Mouse (Mus musculus): ENCODE measurements around the gene Rilpl1. TPM values are rescaled to one million over a fixed set of nuclear protein-coding genes. Genes with fewer than 3 reads are reported as not detected.
A peak's percentile ranks its signal among the peaks of the same experiment; 100 is the strongest.

The Rilpl1 gene
- polyA plus RNA-seq, 1 experiment: 3.6 TPM

DNA sequence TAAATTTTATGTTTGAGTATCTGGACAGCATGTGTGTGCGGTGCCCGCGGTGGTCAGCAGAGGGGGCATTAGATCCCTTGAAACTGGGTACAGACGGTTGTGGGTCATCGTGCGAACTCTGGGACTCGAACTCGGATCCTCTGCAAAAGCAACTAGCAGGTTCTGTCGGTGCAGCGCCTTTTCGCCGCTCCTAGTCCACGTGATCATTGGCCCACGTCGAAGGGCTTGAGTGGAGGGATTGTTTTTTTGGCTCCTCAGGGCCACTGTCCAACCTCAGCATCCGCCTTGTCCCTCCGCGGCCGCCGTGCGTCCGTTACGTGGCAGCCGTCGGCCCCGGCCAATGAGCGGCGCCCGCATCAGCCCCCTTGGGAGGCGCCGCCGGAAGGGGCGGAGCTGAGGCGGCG, 9.2 kb upstream of the Rilpl1 start, which contains the start of gene Tmed2:
Tmed2 (plus strand) TSS at position 313 of the 404 bp plus-strand sequence.
- TF ChIP-seq CTCF (IDR thresholded peaks at IDR 0.05; ENCODE audit: extremely low read depth, insufficient read depth, insufficient read length, insufficient replicate concordance): 0 out of 2 replicates have a peak, but pooled peaks have one; percentile 11
- TF ChIP-seq POLR2A (IDR thresholded peaks at IDR 0.05; ENCODE audit: low read depth, low read length): no peak
- peak within 1 kb of the TSS; percentile 86 for H3K4me3 ChIP-seq (ENCODE audit: extremely low read depth, insufficient read depth, insufficient read length)
- no peaks in the 10 kb centered on the region for H3K27me3 ChIP-seq (ENCODE audit: control insufficient read depth, insufficient read depth, low read length)
- under 1% methylated on average over 35 of the region's 35 CpGs for WGBS
- peak within 1 kb of the TSS; percentile 84 for H3K27ac ChIP-seq (ENCODE audit: insufficient read depth, low read length)
- H3K36me3 ChIP-seq (ENCODE audit: control insufficient read depth, insufficient read depth, low read length): peaks cover 18% of the 10 kb centered on the region
- peak; percentile 90 to 92 for DNase-seq (ENCODE audit: low read depth in 1 of 2, low spot score in 2 of 2)
- peaks cover 6% of the 10 kb centered on the region; the same call in 1 of the 2 replicates for H3K4me1 ChIP-seq (ENCODE audit: control insufficient read depth, insufficient read depth, insufficient read length)

DNA sequence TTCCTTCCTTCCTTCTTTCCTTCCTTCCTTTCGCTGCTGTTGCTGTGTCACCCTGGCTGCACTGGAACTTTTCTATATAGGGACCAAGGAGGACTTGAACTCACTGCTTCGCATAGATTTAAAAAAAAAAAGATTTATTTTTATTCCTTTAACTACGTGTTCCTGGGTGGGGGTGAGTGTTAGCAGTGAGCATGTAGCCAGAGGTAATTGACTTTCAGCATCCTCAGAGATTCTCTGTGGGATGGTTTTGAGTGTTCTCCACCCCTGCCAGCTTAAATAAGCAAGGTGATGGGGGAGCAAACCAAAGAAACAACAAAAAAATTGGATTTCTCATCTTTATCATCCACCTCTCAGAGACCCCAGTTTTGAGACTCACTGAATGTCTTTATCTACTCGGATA, 8.7 kb upstream of the Rilpl1 start:
- DNase-seq (ENCODE audit: low read depth in 1 of 2, low spot score in 2 of 2): no peak
- WGBS: 72% methylated on average over 4 of the region's 4 CpGs
- Histone ChIP-seq H3K36me3 (ENCODE audit: control insufficient read depth, insufficient read depth, low read length) (peaks cover 15% of the 10 kb centered on the region), H3K27ac (ENCODE audit: insufficient read depth, low read length) (peak overlapping the region; percentile 84; the same call in 1 of the 2 replicates), H3K27me3 (ENCODE audit: control insufficient read depth, insufficient read depth, low read length) (no peaks in the 10 kb centered on the region), H3K4me3 (ENCODE audit: extremely low read depth, insufficient read depth, insufficient read length) (no peak overlapping the region), H3K4me1 (ENCODE audit: control insufficient read depth, insufficient read depth, insufficient read length) (peaks cover 6% of the 10 kb centered on the region; the same call in 1 of the 2 replicates)
- TF ChIP-seq CTCF (IDR thresholded peaks at IDR 0.05; ENCODE audit: extremely low read depth, insufficient read depth, insufficient read length, insufficient replicate concordance) (no peak), POLR2A (IDR thresholded peaks at IDR 0.05; ENCODE audit: low read depth, low read length) (no peak)

DNA sequence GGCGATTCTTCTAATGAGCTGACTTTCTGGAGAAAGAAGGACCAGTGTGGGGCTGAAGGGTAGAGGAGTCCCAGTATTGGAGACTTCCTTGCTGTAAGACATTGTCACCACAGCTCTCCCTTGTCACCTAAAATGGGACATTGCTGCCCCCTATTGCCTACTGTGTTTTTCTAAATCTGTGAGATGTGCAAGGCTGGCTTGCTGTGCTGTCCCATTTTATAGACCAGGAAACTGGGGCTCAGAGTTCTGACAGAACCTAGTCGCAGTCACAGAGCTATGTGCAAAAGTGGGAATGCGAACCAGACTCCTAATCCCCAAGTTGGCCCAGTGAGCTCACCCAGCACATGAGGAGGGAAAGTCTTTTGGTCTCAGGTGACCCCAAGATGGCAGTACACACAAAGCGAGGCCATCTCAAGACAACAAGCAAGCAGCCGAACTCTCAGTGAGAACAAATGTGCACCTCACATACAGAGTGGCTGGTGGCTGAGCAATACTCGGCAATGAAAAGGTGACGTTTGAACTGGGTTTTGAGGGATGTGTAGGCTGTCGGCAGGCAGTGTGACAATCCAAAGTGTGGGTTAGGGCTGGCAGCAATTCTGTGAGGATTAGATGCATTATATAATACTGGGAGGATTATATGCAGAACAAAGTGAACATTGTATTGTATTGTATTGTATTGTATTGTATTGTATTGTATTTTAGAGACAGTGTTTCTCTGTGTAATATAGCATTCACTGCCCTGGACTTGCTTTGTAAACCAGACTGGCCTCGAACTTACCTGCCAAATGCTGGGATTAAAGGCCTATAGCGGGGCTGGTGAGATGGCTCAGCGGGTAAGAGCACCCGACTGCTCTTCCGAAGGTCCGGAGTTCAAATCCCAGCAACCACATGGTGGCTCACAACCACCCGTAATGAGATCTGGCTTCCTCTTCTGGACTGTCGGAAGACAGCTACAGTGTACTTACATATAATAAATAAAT, 7.9 kb upstream of the Rilpl1 start:
- Histone ChIP-seq H3K36me3 (ENCODE audit: control insufficient read depth, insufficient read depth, low read length) (peaks cover 7% of the 10 kb centered on the region), H3K4me1 (ENCODE audit: control insufficient read depth, insufficient read depth, insufficient read length) (peaks cover 6% of the 10 kb centered on the region; the same call in 1 of the 2 replicates), H3K27ac (ENCODE audit: insufficient read depth, low read length) (no peak overlapping the region), H3K27me3 (ENCODE audit: control insufficient read depth, insufficient read depth, low read length) (no peaks in the 10 kb centered on the region), H3K4me3 (ENCODE audit: extremely low read depth, insufficient read depth, insufficient read length) (no peak overlapping the region)
- 78% methylated on average over 16 of the region's 16 CpGs for WGBS
- DNase-seq (ENCODE audit: low read depth in 1 of 2, low spot score in 2 of 2): peak; percentile 68 to 73
- peak; percentile 33; the same call in 1 of the 2 replicates for TF ChIP-seq CTCF (IDR thresholded peaks at IDR 0.05; ENCODE audit: extremely low read depth, insufficient read depth, insufficient read length, insufficient replicate concordance)
- no peak for TF ChIP-seq POLR2A (IDR thresholded peaks at IDR 0.05; ENCODE audit: low read depth, low read length)

DNA sequence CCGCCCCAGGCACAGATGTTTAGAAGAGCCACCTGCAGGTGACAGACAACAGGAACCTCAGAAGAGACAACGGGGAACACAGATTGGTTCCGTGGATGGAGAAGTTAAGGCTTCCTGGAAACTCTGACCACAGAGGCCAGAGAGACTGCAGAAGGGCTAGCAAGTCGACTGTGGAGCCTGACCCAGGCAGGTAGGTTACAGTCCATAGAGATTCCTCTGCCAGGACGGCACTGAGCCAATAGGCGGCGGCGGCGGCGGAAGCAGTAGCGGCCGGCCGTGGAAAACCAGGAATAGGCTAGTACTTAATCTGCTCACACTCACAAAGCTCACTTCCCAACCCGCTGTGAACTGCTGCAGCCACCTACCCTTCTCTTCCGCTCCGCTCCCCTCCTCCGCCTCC, 5.6 kb upstream of the Rilpl1 start:
- Histone ChIP-seq H3K4me1 (ENCODE audit: control insufficient read depth, insufficient read depth, insufficient read length) (peaks cover 4% of the 10 kb centered on the region; the same call in 1 of the 2 replicates), H3K4me3 (ENCODE audit: extremely low read depth, insufficient read depth, insufficient read length) (no peak overlapping the region), H3K27ac (ENCODE audit: insufficient read depth, low read length) (no peak overlapping the region), H3K27me3 (ENCODE audit: control insufficient read depth, insufficient read depth, low read length) (no peaks in the 10 kb centered on the region), H3K36me3 (ENCODE audit: control insufficient read depth, insufficient read depth, low read length) (no peaks in the 10 kb centered on the region)
- WGBS: 15% methylated on average over 17 of the region's 17 CpGs
- peak in 1 of 2 experiments; percentile 29 for DNase-seq (ENCODE audit: low read depth in 1 of 2, low spot score in 2 of 2)
- TF ChIP-seq CTCF (IDR thresholded peaks at IDR 0.05; ENCODE audit: extremely low read depth, insufficient read depth, insufficient read length, insufficient replicate concordance) (no peak), POLR2A (IDR thresholded peaks at IDR 0.05; ENCODE audit: low read depth, low read length) (no peak)

DNA sequence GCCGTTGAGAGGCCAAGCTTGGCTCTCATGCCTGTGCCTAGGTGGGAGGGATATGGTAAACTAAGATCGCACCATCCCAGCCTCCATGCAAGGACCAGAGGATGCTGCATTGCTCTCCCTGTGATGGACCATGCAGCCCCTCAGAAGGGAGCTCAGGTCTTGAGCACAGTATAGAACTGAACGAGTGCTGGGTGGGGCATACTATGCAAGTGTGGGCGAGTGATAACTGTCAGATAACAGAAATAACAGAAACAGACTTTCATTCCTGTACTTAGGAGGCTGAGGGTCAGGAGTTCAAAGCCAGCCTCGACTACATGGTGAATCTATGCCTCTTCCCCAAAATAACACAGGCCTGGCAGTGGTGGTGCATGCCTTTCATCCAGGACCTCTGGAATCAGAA, 3.8 kb upstream of the Rilpl1 start:
- Histone ChIP-seq H3K4me1 (ENCODE audit: control insufficient read depth, insufficient read depth, insufficient read length) (peaks cover 10% of the 10 kb centered on the region), H3K4me3 (ENCODE audit: extremely low read depth, insufficient read depth, insufficient read length) (no peak overlapping the region), H3K27me3 (ENCODE audit: control insufficient read depth, insufficient read depth, low read length) (peaks cover 6% of the 10 kb centered on the region), H3K27ac (ENCODE audit: insufficient read depth, low read length) (no peak overlapping the region), H3K36me3 (ENCODE audit: control insufficient read depth, insufficient read depth, low read length) (no peaks in the 10 kb centered on the region)
- 80% methylated on average over 5 of the region's 5 CpGs for WGBS
- TF ChIP-seq CTCF (IDR thresholded peaks at IDR 0.05; ENCODE audit: extremely low read depth, insufficient read depth, insufficient read length, insufficient replicate concordance) (no peak), POLR2A (IDR thresholded peaks at IDR 0.05; ENCODE audit: low read depth, low read length) (no peak)
- DNase-seq (ENCODE audit: low read depth in 1 of 2, low spot score in 2 of 2): no peak

DNA sequence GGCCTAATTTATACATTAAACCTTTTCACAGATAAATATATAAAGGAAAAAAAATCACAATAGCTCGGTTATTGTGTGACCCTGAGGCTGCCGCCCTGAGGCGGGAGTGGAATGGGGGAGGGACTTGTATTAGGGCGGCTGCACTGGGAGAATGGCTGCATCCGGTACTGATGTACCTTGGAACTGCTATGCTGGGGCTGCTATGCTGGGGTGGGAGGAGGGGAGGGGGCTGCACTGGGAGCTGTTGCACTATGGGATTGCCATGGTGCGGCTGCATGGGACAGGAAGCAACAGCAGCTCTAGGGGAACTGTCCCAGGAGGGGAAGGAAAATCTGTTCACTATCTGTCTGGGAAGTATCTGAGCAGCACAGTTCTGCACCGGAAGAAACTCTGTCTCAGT, 1.3 kb upstream of the Rilpl1 start:
- TF ChIP-seq CTCF (IDR thresholded peaks at IDR 0.05; ENCODE audit: extremely low read depth, insufficient read depth, insufficient read length, insufficient replicate concordance) (no peak), POLR2A (IDR thresholded peaks at IDR 0.05; ENCODE audit: low read depth, low read length) (no peak)
- Histone ChIP-seq H3K27ac (ENCODE audit: insufficient read depth, low read length) (no peak overlapping the region), H3K4me1 (ENCODE audit: control insufficient read depth, insufficient read depth, insufficient read length) (peaks cover 10% of the 10 kb centered on the region), H3K4me3 (ENCODE audit: extremely low read depth, insufficient read depth, insufficient read length) (no peak overlapping the region), H3K36me3 (ENCODE audit: control insufficient read depth, insufficient read depth, low read length) (no peaks in the 10 kb centered on the region), H3K27me3 (ENCODE audit: control insufficient read depth, insufficient read depth, low read length) (peaks cover 6% of the 10 kb centered on the region)
- 25% methylated on average over 7 of the region's 7 CpGs for WGBS
- no peak for DNase-seq (ENCODE audit: low read depth in 1 of 2, low spot score in 2 of 2)

Data from spleen, adult 2 months (tissue).